In the genomic region with DNA sequence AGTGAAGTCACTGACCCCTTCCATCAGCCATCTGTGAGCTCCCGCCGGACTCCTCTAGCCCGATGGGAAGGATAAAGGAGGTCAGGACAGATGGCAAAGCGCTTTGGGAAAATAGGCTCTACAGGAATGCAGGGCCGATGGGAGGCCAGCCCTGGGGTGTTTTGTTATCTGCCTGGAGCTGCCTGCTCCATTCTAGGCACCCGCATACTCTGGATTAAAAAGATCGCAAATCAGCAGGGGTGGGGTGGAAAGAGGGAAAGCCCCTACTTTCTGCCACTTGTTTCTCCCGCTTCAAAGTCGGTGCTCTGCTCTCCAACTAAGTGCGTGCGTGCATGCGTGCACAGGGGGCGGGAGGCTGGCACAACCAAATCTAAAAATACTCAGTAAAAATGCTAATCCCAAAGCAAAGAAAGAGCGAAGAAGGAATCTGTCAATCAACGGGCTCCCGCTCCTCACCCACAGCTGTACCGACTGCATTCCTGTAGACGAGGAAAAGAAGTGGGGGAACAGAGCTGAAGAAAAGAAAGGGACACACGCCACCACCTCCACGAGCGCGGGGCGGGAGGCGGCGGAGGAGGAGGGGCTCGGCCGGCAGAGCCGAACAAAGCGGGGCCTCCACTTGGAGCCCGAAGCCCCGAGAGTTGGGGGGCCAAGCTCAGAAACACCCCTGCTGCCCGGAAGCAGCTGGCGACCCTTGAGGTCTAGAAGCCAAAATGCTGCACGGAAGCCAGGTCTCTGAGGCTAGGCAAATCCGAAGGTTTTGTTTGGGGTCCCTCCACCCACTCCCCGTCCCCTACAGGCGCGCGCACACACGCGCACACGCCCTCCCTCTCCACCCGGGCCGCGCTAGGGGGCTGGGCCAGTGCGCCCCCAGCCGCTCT, we compare ENCODE assay signal across 8 mouse cellular contexts. TPM values are rescaled to one million over a fixed set of nuclear protein-coding genes. Genes with fewer than 3 reads are reported as not detected.
DNase-seq lines count a peak whose midpoint lies in the region; ATAC-seq and TF ChIP-seq lines count a peak whose summit lies in the region.

No protein-coding gene starts in this region.

- peak overlapping the region; percentile 87 for H3K4me3 ChIP-seq in lung, embryonic 14.5 days (ENCODE audit: low read depth, low read length)
- peak overlapping the region; percentile 73 for H3K4me3 ChIP-seq in forebrain, embryonic 13.5 days
- H3K4me3 ChIP-seq in intestine, embryonic 16.5 days (ENCODE audit: low read length): peak overlapping the region; percentile 95
- peak overlapping the region; percentile 79 for H3K4me3 ChIP-seq in liver, embryonic 15.5 days (replicated peaks)

- DNase-seq in lung, embryonic 14.5 days: peak; percentile 69
- DNase-seq in lung, postnatal 25 days (ENCODE audit: low spot score): no peak
- peak; percentile 85 for DNase-seq in brain, adult 2 months (ENCODE audit: low read depth, low spot score)
- peak; percentile 85 for DNase-seq in right cerebral cortex, adult 18-20 months
- DNase-seq in urinary bladder, adult 2 months (ENCODE audit: low spot score): no peak

- no peaks in the 10 kb centered on the region for H3K36me3 ChIP-seq in lung, embryonic 14.5 days (ENCODE audit: insufficient read depth)
- no peaks in the 10 kb centered on the region for H3K36me3 ChIP-seq in forebrain, embryonic 13.5 days (ENCODE audit: poor library complexity, severe bottlenecking)
- H3K36me3 ChIP-seq in intestine, embryonic 16.5 days (ENCODE audit: control insufficient read depth, insufficient read depth, low read length): no peaks in the 10 kb centered on the region
- no peaks in the 10 kb centered on the region for H3K36me3 ChIP-seq in liver, embryonic 15.5 days (replicated peaks)

- TF ChIP-seq CTCF in lung, embryonic 14.5 days (IDR thresholded peaks at IDR 0.05; ENCODE audit: low read depth): no peak

- peak overlapping the region; percentile 92 for H3K9ac ChIP-seq in lung, embryonic 14.5 days
- peak overlapping the region; percentile 86 for H3K9ac ChIP-seq in forebrain, embryonic 13.5 days
- H3K9ac ChIP-seq in intestine, embryonic 16.5 days (ENCODE audit: low read depth, low read length): peak overlapping the region; percentile 96
- peak overlapping the region; percentile 82 for H3K9ac ChIP-seq in liver, embryonic 15.5 days

- peaks cover 4% of the 10 kb centered on the region; the same call in 1 of the 2 replicates for H3K9me3 ChIP-seq in lung, embryonic 14.5 days (ENCODE audit: low read depth, low read length)
- 0 out of 2 replicates have a peak, but pooled peaks cover 5% of the 10 kb centered on the region for H3K9me3 ChIP-seq in forebrain, embryonic 13.5 days (replicated peaks)
- peaks cover 3% of the 10 kb centered on the region for H3K9me3 ChIP-seq in intestine, embryonic 16.5 days (ENCODE audit: control insufficient read depth, low read length)
- no peaks in the 10 kb centered on the region for H3K9me3 ChIP-seq in liver, embryonic 15.5 days (replicated peaks)

- peak overlapping the region; percentile 98 for H3K27ac ChIP-seq in lung, embryonic 14.5 days (ENCODE audit: low read depth)
- H3K27ac ChIP-seq in forebrain, embryonic 13.5 days: peak overlapping the region; percentile 91
- peak overlapping the region; percentile 96 for H3K27ac ChIP-seq in intestine, embryonic 16.5 days (ENCODE audit: low read length)
- H3K27ac ChIP-seq in liver, embryonic 15.5 days (replicated peaks): peak overlapping the region; percentile 94

- H3K4me2 ChIP-seq in lung, embryonic 14.5 days: peak overlapping the region; percentile 73
- H3K4me2 ChIP-seq in forebrain, embryonic 13.5 days: peak overlapping the region; percentile 99
- peak overlapping the region; percentile 85 for H3K4me2 ChIP-seq in intestine, embryonic 16.5 days (ENCODE audit: low read depth, low read length)
- peak overlapping the region; percentile 99 for H3K4me2 ChIP-seq in liver, embryonic 15.5 days

- 0 out of 2 replicates have a peak, but pooled peaks have one; percentile 13 for ATAC-seq in lung, embryonic 14.5 days (ENCODE audit: insufficient read depth)
- ATAC-seq in forebrain, embryonic 13.5 days: peak; percentile 60
- peak; percentile 0; the same call in 1 of the 2 replicates for ATAC-seq in intestine, embryonic 16.5 days
- no peak for ATAC-seq in liver, embryonic 15.5 days (ENCODE audit: insufficient read depth)

- WGBS in lung, embryonic 14.5 days: under 1% methylated on average over 47 of the region's 47 CpGs
- under 1% methylated on average over 47 of the region's 47 CpGs for WGBS in forebrain, embryonic 13.5 days
- under 1% methylated on average over 47 of the region's 47 CpGs for WGBS in intestine, embryonic 16.5 days
- WGBS in liver, embryonic 15.5 days (ENCODE audit: insufficient replicate concordance): under 1% methylated on average over 47 of the region's 47 CpGs

- H3K4me1 ChIP-seq in lung, embryonic 14.5 days (ENCODE audit: insufficient read depth): peaks cover 48% of the 10 kb centered on the region
- H3K4me1 ChIP-seq in forebrain, embryonic 13.5 days: peaks cover 63% of the 10 kb centered on the region
- H3K4me1 ChIP-seq in intestine, embryonic 16.5 days (ENCODE audit: control insufficient read depth, insufficient read depth, low read length): peaks cover 60% of the 10 kb centered on the region
- H3K4me1 ChIP-seq in liver, embryonic 15.5 days (replicated peaks): peaks cover 82% of the 10 kb centered on the region

- no peaks in the 10 kb centered on the region for H3K27me3 ChIP-seq in lung, embryonic 14.5 days (ENCODE audit: insufficient read depth, low read length)
- H3K27me3 ChIP-seq in forebrain, embryonic 13.5 days: peaks cover 5% of the 10 kb centered on the region
- H3K27me3 ChIP-seq in intestine, embryonic 16.5 days (replicated peaks; ENCODE audit: control insufficient read depth, insufficient read depth, low read length): no peaks in the 10 kb centered on the region
- H3K27me3 ChIP-seq in liver, embryonic 15.5 days: no peaks in the 10 kb centered on the region

RNA-seq across cellular contexts. Expression of a gene that starts 1.0 kb away (rescaled TPM):
- 16.1 and 16.4 TPM in 2 replicates for polyA plus RNA-seq in lung, embryonic 14.5 days (2014; fragmentation: Nextera tagmentation; extraction: Ambion mirVana)
- polyA plus RNA-seq in forebrain, embryonic 13.5 days (2015; fragmentation: Nextera tagmentation; extraction: Ambion mirVana): 9.9 and 10.7 TPM in 2 replicates
- 10.9 and 11.8 TPM in 2 replicates for polyA plus RNA-seq in intestine, embryonic 16.5 days (2015; fragmentation: Nextera tagmentation; extraction: Ambion mirVana)
- polyA plus RNA-seq in liver, embryonic 15.5 days (2015; fragmentation: Nextera tagmentation; extraction: Ambion mirVana): 3.0 TPM in 2 replicates
- polyA plus RNA-seq in urinary bladder, adult 2 months (2012; rRNA removed): 33.3 and 39.4 TPM in 2 replicates

Comparison
In these comparisons a context has a peak if more than half of its experiments do, and no peak if none do; other contexts are left out.
1. DNase-seq: peak in lung, embryonic 14.5 days (single experiment), brain, adult 2 months (single experiment) and right cerebral cortex, adult 18-20 months (single experiment); none in lung, postnatal 25 days (single experiment) and urinary bladder, adult 2 months (single experiment).
2. Peak in every context shown above with its lines, with median percentiles within 50 percentile points of each other: H3K27ac ChIP-seq, H3K4me2 ChIP-seq, H3K4me3 ChIP-seq and H3K9ac ChIP-seq.